Mouse (Mus musculus): ENCODE measurements around the gene Syt15. TPM values are rescaled to one million over a fixed set of nuclear protein-coding genes. Genes with fewer than 3 reads are reported as not detected.

The Syt15 gene
- total and polyA plus RNA-seq, 2 experiments from 2014 or later = 0.31 to 1.0 TPM

DNA sequence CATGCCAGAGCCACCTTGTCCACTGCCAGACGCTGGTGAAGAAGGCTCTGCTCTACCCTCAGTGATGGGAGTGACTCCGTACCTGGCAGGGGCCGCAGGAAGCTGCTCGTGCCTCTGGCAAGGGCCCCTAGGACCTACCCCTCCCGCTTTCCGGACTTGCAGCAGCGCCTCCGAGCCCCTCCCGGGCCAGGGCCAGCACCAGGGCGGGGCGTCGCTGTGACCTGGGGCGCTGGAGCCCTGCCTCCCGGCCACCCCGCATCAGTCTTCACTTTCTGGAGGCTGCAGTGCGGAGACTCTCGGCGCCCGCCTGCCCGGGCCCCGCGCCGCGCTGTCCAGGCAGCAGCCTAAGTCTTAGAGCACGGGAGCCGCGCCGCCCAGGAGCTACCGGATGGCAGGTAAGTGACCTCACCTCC, 397 bp downstream of the Syt15 start:
- ATAC-seq (ENCODE audit: insufficient read depth, low read depth) = no peak
- H3K4me2 ChIP-seq (ENCODE audit: low read depth, low read length) = peak overlapping the region; percentile 59
- peaks cover 25% of the 10 kb centered on the region for H3K27me3 ChIP-seq (ENCODE audit: control insufficient read depth, insufficient read depth, low read length)
- H3K9me3 ChIP-seq (replicated peaks; ENCODE audit: control insufficient read depth, low read length) = no peaks in the 10 kb centered on the region
- H3K4me3 ChIP-seq (ENCODE audit: low read depth, low read length) = peak overlapping the region; percentile 38
- 0 out of 2 replicates have a peak overlapping the region, but pooled peaks have one; percentile 26 for H3K9ac ChIP-seq (replicated peaks; ENCODE audit: low read depth, low read length)
- WGBS = 3% methylated on average over 29 of the region's 29 CpGs
- H3K36me3 ChIP-seq (replicated peaks; ENCODE audit: control insufficient read depth, insufficient read depth, low read length) = no peaks in the 10 kb centered on the region
- no peak overlapping the region for H3K27ac ChIP-seq (ENCODE audit: low read depth)
- DNase-seq (ENCODE audit: low spot score) = no peak
- H3K4me1 ChIP-seq (ENCODE audit: control insufficient read depth, insufficient read depth) = no peaks in the 10 kb centered on the region
- no peak for TF ChIP-seq CTCF (IDR thresholded peaks at IDR 0.05; ENCODE audit: low read depth)
- no peak for TF ChIP-seq EP300 (IDR thresholded peaks at IDR 0.05; ENCODE audit: low read depth)

- Histone ChIP-seq H3K4me1 (ENCODE audit: control insufficient read depth, insufficient read depth) (no peaks in the 10 kb centered on the region), H3K27me3 (ENCODE audit: control insufficient read depth, insufficient read depth, low read length) (peaks cover 25% of the 10 kb centered on the region), H3K36me3 (replicated peaks; ENCODE audit: control insufficient read depth, insufficient read depth, low read length) (no peaks in the 10 kb centered on the region), H3K27ac (ENCODE audit: low read depth) (no peak overlapping the region), H3K4me2 (ENCODE audit: low read depth, low read length) (no peak overlapping the region), H3K9me3 (replicated peaks; ENCODE audit: control insufficient read depth, low read length) (no peaks in the 10 kb centered on the region), H3K4me3 (ENCODE audit: low read depth, low read length) (no peak overlapping the region; the same call in 1 of the 2 replicates), H3K9ac (replicated peaks; ENCODE audit: low read depth, low read length) (no peak overlapping the region)
- 62% methylated on average over 5 of the region's 5 CpGs for WGBS
- no peak for ATAC-seq (ENCODE audit: insufficient read depth, low read depth)
- DNase-seq (ENCODE audit: low spot score) = no peak
- TF ChIP-seq CTCF (IDR thresholded peaks at IDR 0.05; ENCODE audit: low read depth) (no peak), EP300 (IDR thresholded peaks at IDR 0.05; ENCODE audit: low read depth) (no peak)
Observed at GRCm38 (mm10) chr14:34220426-34220825, 1.0 kb downstream of the Syt15 start.

GRCm38 (mm10) chr14:34221416-34222077, 2.2 kb downstream of the Syt15 start:
- Histone ChIP-seq H3K36me3 (replicated peaks; ENCODE audit: control insufficient read depth, insufficient read depth, low read length) (no peaks in the 10 kb centered on the region), H3K4me2 (ENCODE audit: low read depth, low read length) (no peak overlapping the region), H3K4me3 (ENCODE audit: low read depth, low read length) (no peak overlapping the region), H3K27ac (ENCODE audit: low read depth) (no peak overlapping the region), H3K4me1 (ENCODE audit: control insufficient read depth, insufficient read depth) (no peaks in the 10 kb centered on the region), H3K9me3 (replicated peaks; ENCODE audit: control insufficient read depth, low read length) (no peaks in the 10 kb centered on the region), H3K27me3 (ENCODE audit: control insufficient read depth, insufficient read depth, low read length) (peaks cover 25% of the 10 kb centered on the region), H3K9ac (replicated peaks; ENCODE audit: low read depth, low read length) (no peak overlapping the region)
- WGBS = 55% methylated on average over 5 of the region's 5 CpGs
- no peak for TF ChIP-seq CTCF (IDR thresholded peaks at IDR 0.05; ENCODE audit: low read depth)
- no peak for TF ChIP-seq EP300 (IDR thresholded peaks at IDR 0.05; ENCODE audit: low read depth)
- no peak for ATAC-seq (ENCODE audit: insufficient read depth, low read depth)
- no peak for DNase-seq (ENCODE audit: low spot score)

- no peak overlapping the region for H3K4me3 ChIP-seq (ENCODE audit: low read depth, low read length)
- 65% methylated on average over 5 of the region's 5 CpGs for WGBS
- no peaks in the 10 kb centered on the region for H3K4me1 ChIP-seq (ENCODE audit: control insufficient read depth, insufficient read depth)
- no peaks in the 10 kb centered on the region for H3K9me3 ChIP-seq (replicated peaks; ENCODE audit: control insufficient read depth, low read length)
- no peak overlapping the region for H3K27ac ChIP-seq (ENCODE audit: low read depth)
- no peak for DNase-seq (ENCODE audit: low spot score)
- no peak overlapping the region; the same call in 1 of the 2 replicates for H3K9ac ChIP-seq (replicated peaks; ENCODE audit: low read depth, low read length)
- no peaks in the 10 kb centered on the region for H3K36me3 ChIP-seq (replicated peaks; ENCODE audit: control insufficient read depth, insufficient read depth, low read length)
- ATAC-seq (ENCODE audit: insufficient read depth, low read depth) = no peak
- H3K27me3 ChIP-seq (ENCODE audit: control insufficient read depth, insufficient read depth, low read length) = peaks cover 25% of the 10 kb centered on the region
- no peak overlapping the region for H3K4me2 ChIP-seq (ENCODE audit: low read depth, low read length)
- TF ChIP-seq EP300 (IDR thresholded peaks at IDR 0.05; ENCODE audit: low read depth) = no peak
- TF ChIP-seq CTCF (IDR thresholded peaks at IDR 0.05; ENCODE audit: low read depth) = no peak
Observed at GRCm38 (mm10) chr14:34223362-34223898, 4.0 kb downstream of the Syt15 start.

GRCm38 (mm10) chr14:34225986-34226385, 6.6 kb downstream of the Syt15 start:
- Histone ChIP-seq H3K27ac (ENCODE audit: low read depth) (no peak overlapping the region), H3K36me3 (replicated peaks; ENCODE audit: control insufficient read depth, insufficient read depth, low read length) (no peaks in the 10 kb centered on the region), H3K9ac (replicated peaks; ENCODE audit: low read depth, low read length) (no peak overlapping the region), H3K4me2 (ENCODE audit: low read depth, low read length) (no peak overlapping the region), H3K4me1 (ENCODE audit: control insufficient read depth, insufficient read depth) (peaks cover 3% of the 10 kb centered on the region; the same call in 1 of the 2 replicates), H3K9me3 (replicated peaks; ENCODE audit: control insufficient read depth, low read length) (no peaks in the 10 kb centered on the region), H3K27me3 (ENCODE audit: control insufficient read depth, insufficient read depth, low read length) (0 out of 2 replicates have a peak, but pooled peaks cover under 1% of the 10 kb centered on the region), H3K4me3 (ENCODE audit: low read depth, low read length) (no peak overlapping the region)
- TF ChIP-seq EP300 (IDR thresholded peaks at IDR 0.05; ENCODE audit: low read depth) = no peak
- no peak for TF ChIP-seq CTCF (IDR thresholded peaks at IDR 0.05; ENCODE audit: low read depth)
- ATAC-seq (ENCODE audit: insufficient read depth, low read depth) (no peak), DNase-seq (ENCODE audit: low spot score) (no peak)
- 75% methylated on average over 9 of the region's 9 CpGs for WGBS
